Mouse (Mus musculus): ENCODE measurements around the gene Chst3. TPM values are rescaled to one million over a fixed set of nuclear protein-coding genes. Genes with fewer than 3 reads are reported as not detected.

Chst3 gene
- polyA plus RNA-seq, 1 experiment from 2014 or later, result 1.0 TPM

DNA sequence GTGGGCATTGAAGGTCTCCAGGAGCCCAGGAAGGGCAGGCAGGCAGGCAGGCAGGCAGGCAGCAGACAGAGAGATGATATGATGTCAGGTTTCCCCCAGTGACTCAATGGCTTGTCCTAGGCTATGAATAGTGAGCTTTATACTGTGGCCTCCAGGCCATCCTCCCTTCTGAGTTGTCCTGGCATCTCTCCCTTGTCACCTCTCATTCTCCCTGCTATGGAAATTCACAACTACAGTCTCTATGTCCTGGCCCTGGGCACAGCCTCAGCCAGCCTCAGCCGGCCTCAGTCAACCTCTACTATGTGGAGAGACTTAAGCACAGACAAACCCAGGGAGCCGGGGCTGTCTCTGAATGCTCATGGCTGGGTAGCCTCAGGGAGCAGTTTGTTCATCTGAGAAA, 8.6 kb downstream of the Chst3 start:
- H3K9me3 ChIP-seq (replicated peaks; ENCODE audit: control insufficient read depth, low read length, poor library complexity, severe bottlenecking), result no peaks in the 10 kb centered on the region
- no peak overlapping the region for H3K27ac ChIP-seq (ENCODE audit: low read length)
- no peak overlapping the region for H3K4me3 ChIP-seq (ENCODE audit: low read depth, low read length)
- ATAC-seq, result no peak
- peaks cover 9% of the 10 kb centered on the region; the same call in 1 of the 2 replicates for H3K4me1 ChIP-seq (ENCODE audit: control insufficient read depth, insufficient read depth, low read length)
- no peaks in the 10 kb centered on the region for H3K36me3 ChIP-seq (ENCODE audit: control insufficient read depth, insufficient read depth, low read length)
- 78% methylated on average over 2 of the region's 2 CpGs for WGBS
- H3K27me3 ChIP-seq (ENCODE audit: control insufficient read depth, insufficient read depth, low read depth, low read length), result no peaks in the 10 kb centered on the region
- no peak overlapping the region for H3K4me2 ChIP-seq (ENCODE audit: low read length)
- H3K9ac ChIP-seq (ENCODE audit: low read depth, low read length), result no peak overlapping the region

DNA sequence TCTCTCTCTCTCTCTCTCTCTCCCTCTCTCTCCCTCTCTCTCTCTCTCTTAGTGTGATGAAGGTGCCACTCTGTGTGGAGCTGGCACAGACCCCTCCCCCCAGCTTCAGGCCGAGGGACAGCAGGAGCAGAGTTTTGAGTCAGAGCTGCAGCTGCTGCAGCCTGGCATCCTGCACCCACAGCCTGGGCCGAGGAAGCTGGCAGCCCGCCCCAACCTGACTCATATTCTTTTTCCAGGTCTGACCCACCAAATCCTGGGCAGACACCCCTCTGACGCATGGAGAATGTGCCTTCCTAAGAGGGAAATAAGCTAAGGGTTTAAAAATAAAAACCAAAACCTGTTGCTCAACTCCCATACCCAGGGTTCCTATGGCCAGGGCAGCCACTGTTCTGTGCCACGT, 9.8 kb downstream of the Chst3 start:
- Histone ChIP-seq H3K9ac (ENCODE audit: low read depth, low read length) (no peak overlapping the region), H3K4me3 (ENCODE audit: low read depth, low read length) (no peak overlapping the region), H3K36me3 (ENCODE audit: control insufficient read depth, insufficient read depth, low read length) (no peaks in the 10 kb centered on the region), H3K4me2 (ENCODE audit: low read length) (no peak overlapping the region), H3K4me1 (ENCODE audit: control insufficient read depth, insufficient read depth, low read length) (peaks cover 9% of the 10 kb centered on the region; the same call in 1 of the 2 replicates), H3K27ac (ENCODE audit: low read length) (no peak overlapping the region), H3K27me3 (ENCODE audit: control insufficient read depth, insufficient read depth, low read depth, low read length) (no peaks in the 10 kb centered on the region), H3K9me3 (replicated peaks; ENCODE audit: control insufficient read depth, low read length, poor library complexity, severe bottlenecking) (no peaks in the 10 kb centered on the region)
- ATAC-seq, result no peak; the same call in 1 of the 2 replicates
- 49% methylated on average over 5 of the region's 5 CpGs for WGBS

- Histone ChIP-seq H3K9ac (ENCODE audit: low read depth, low read length) (no peak overlapping the region), H3K36me3 (ENCODE audit: control insufficient read depth, insufficient read depth, low read length) (no peaks in the 10 kb centered on the region), H3K27me3 (ENCODE audit: control insufficient read depth, insufficient read depth, low read depth, low read length) (no peaks in the 10 kb centered on the region), H3K27ac (ENCODE audit: low read length) (no peak overlapping the region), H3K4me2 (ENCODE audit: low read length) (no peak overlapping the region), H3K4me1 (ENCODE audit: control insufficient read depth, insufficient read depth, low read length) (peaks cover 7% of the 10 kb centered on the region; the same call in 1 of the 2 replicates), H3K4me3 (ENCODE audit: low read depth, low read length) (no peak overlapping the region), H3K9me3 (replicated peaks; ENCODE audit: control insufficient read depth, low read length, poor library complexity, severe bottlenecking) (no peaks in the 10 kb centered on the region)
- ATAC-seq, result no peak
- WGBS, result 71% methylated on average over 8 of the region's 8 CpGs
Observed at GRCm38 (mm10) chr10:60207166-60207705, 11.8 kb downstream of the Chst3 start.

DNA sequence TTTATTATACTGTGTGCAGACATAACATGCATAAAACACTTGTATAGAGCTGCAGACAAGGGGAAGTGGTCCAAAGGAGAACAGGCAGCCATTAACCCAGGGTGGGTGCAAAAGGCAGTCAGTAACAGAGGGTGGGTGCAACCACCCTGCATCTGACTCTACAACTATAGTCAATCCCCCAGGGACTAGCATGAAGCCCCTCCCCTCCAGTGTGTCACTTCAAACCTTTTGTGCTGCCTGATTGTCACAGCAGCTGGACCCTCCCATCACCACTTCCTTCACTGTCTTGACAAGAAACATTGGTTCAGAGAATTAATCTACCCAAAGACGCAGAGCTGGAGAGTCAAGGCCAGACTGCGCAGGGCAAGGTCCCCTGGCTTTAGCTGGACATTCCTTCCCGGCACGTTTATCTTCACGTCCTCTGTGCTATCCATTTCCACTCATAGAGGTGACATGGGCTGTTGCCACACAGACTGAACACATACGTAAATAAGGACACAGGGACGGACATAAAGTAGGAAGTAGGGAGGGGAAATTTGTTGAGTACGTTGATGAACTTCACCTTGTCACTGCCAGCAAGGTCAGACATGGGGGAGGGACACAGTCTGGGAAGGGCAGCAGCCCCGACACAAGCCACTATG, 13.3 kb downstream of the Chst3 start:
- no peak overlapping the region for H3K27ac ChIP-seq (ENCODE audit: low read length)
- no peak overlapping the region for H3K9ac ChIP-seq (ENCODE audit: low read depth, low read length)
- H3K36me3 ChIP-seq (ENCODE audit: control insufficient read depth, insufficient read depth, low read length), result no peaks in the 10 kb centered on the region
- ATAC-seq, result no peak
- H3K4me1 ChIP-seq (ENCODE audit: control insufficient read depth, insufficient read depth, low read length), result peaks cover 4% of the 10 kb centered on the region; the same call in 1 of the 2 replicates
- H3K4me2 ChIP-seq (ENCODE audit: low read length), result no peak overlapping the region
- WGBS, result 86% methylated on average over 9 of the region's 9 CpGs
- no peaks in the 10 kb centered on the region for H3K27me3 ChIP-seq (ENCODE audit: control insufficient read depth, insufficient read depth, low read depth, low read length)
- no peaks in the 10 kb centered on the region for H3K9me3 ChIP-seq (replicated peaks; ENCODE audit: control insufficient read depth, low read length, poor library complexity, severe bottlenecking)
- H3K4me3 ChIP-seq (ENCODE audit: low read depth, low read length), result no peak overlapping the region

- H3K27me3 ChIP-seq (ENCODE audit: control insufficient read depth, insufficient read depth, low read depth, low read length), result no peaks in the 10 kb centered on the region
- 14% methylated on average over 5 of the region's 5 CpGs for WGBS
- ATAC-seq, result peak; percentile 90
- H3K4me2 ChIP-seq (ENCODE audit: low read length), result no peak overlapping the region
- H3K4me3 ChIP-seq (ENCODE audit: low read depth, low read length), result no peak overlapping the region
- H3K9ac ChIP-seq (ENCODE audit: low read depth, low read length), result no peak overlapping the region
- H3K4me1 ChIP-seq (ENCODE audit: control insufficient read depth, insufficient read depth, low read length), result peaks cover 4% of the 10 kb centered on the region; the same call in 1 of the 2 replicates
- no peaks in the 10 kb centered on the region for H3K36me3 ChIP-seq (ENCODE audit: control insufficient read depth, insufficient read depth, low read length)
- H3K9me3 ChIP-seq (replicated peaks; ENCODE audit: control insufficient read depth, low read length, poor library complexity, severe bottlenecking), result no peaks in the 10 kb centered on the region
- peak overlapping the region; percentile 70 for H3K27ac ChIP-seq (ENCODE audit: low read length)
Observed at GRCm38 (mm10) chr10:60202785-60203184, 16.3 kb downstream of the Chst3 start.

- WGBS, result 78% methylated on average over 6 of the region's 6 CpGs
Observed at GRCm38 (mm10) chr10:60200996-60201395, 18.1 kb downstream of the Chst3 start.

GRCm38 (mm10) chr10:60199378-60199777, 19.7 kb downstream of the Chst3 start:
- H3K27me3 ChIP-seq (ENCODE audit: control insufficient read depth, insufficient read depth, low read depth, low read length), result no peaks in the 10 kb centered on the region
- H3K4me3 ChIP-seq (ENCODE audit: low read depth, low read length), result no peak overlapping the region
- ATAC-seq, result no peak
- no peak overlapping the region for H3K9ac ChIP-seq (ENCODE audit: low read depth, low read length)
- H3K4me2 ChIP-seq (ENCODE audit: low read length), result no peak overlapping the region
- WGBS, result 94% methylated on average over 6 of the region's 6 CpGs
- no peaks in the 10 kb centered on the region for H3K9me3 ChIP-seq (replicated peaks; ENCODE audit: control insufficient read depth, low read length, poor library complexity, severe bottlenecking)
- no peak overlapping the region for H3K27ac ChIP-seq (ENCODE audit: low read length)
- peaks cover 10% of the 10 kb centered on the region; the same call in 1 of the 2 replicates for H3K4me1 ChIP-seq (ENCODE audit: control insufficient read depth, insufficient read depth, low read length)
- no peaks in the 10 kb centered on the region for H3K36me3 ChIP-seq (ENCODE audit: control insufficient read depth, insufficient read depth, low read length)

More at GRCm38 (mm10) chr10:60200996-60201395, 18.1 kb downstream of the Chst3 start:
- Histone ChIP-seq H3K4me3 (ENCODE audit: low read depth, low read length) (no peak overlapping the region), H3K27me3 (ENCODE audit: control insufficient read depth, insufficient read depth, low read depth, low read length) (no peaks in the 10 kb centered on the region), H3K4me1 (ENCODE audit: control insufficient read depth, insufficient read depth, low read length) (peaks cover 4% of the 10 kb centered on the region; the same call in 1 of the 2 replicates), H3K27ac (ENCODE audit: low read length) (no peak overlapping the region), H3K36me3 (ENCODE audit: control insufficient read depth, insufficient read depth, low read length) (no peaks in the 10 kb centered on the region), H3K9ac (ENCODE audit: low read depth, low read length) (no peak overlapping the region), H3K9me3 (replicated peaks; ENCODE audit: control insufficient read depth, low read length, poor library complexity, severe bottlenecking) (no peaks in the 10 kb centered on the region), H3K4me2 (ENCODE audit: low read length) (no peak overlapping the region)
- no peak for ATAC-seq

DNA sequence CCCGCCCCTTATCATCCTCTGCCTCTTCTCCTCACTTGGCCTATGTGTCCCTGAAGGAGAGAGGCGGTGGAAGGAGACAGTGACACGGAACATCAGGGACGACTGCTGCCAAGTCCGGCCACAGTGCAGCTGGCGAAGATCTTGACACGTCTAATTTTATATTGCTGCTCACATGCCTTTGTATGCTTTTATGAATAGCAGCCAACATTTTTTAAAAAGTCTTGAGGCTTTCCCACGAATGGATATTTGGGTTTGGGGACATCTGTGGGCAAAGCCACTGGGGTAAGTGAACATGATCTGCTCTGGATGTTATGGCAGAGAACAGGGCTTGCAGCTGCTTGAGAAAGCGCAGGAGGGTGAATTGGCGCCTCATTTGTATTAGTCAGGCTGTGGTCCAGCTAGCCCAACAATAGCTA, 21.6 kb downstream of the Chst3 start:
- 78% methylated on average over 10 of the region's 10 CpGs for WGBS
- Histone ChIP-seq H3K27ac (ENCODE audit: low read length) (no peak overlapping the region), H3K9ac (ENCODE audit: low read depth, low read length) (no peak overlapping the region), H3K27me3 (ENCODE audit: control insufficient read depth, insufficient read depth, low read depth, low read length) (no peaks in the 10 kb centered on the region), H3K4me3 (ENCODE audit: low read depth, low read length) (no peak overlapping the region), H3K4me1 (ENCODE audit: control insufficient read depth, insufficient read depth, low read length) (peaks cover 19% of the 10 kb centered on the region; the same call in 1 of the 2 replicates), H3K9me3 (replicated peaks; ENCODE audit: control insufficient read depth, low read length, poor library complexity, severe bottlenecking) (no peaks in the 10 kb centered on the region), H3K4me2 (ENCODE audit: low read length) (no peak overlapping the region), H3K36me3 (ENCODE audit: control insufficient read depth, insufficient read depth, low read length) (no peaks in the 10 kb centered on the region)
- ATAC-seq, result no peak

DNA sequence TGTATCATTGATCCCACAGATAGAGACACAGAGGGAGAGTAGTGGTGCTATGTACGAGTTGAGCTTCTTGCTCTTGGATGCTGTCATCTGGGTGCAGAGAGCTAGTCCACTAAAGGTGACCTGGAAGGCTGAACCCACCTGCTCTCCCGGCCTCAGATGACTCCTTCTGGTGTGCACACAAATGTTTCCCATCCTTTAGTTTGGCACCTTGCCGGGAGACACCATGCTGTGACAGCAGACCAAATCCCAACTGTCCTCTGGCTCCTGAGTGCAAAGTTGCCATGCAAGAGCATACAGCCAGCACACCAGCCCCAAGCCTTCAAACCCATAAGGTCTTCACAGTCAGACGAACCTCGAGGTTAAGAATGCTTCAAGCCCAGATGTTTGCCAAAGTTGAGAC, 22.1 kb downstream of the Chst3 start:
- no peak for ATAC-seq
- no peaks in the 10 kb centered on the region for H3K36me3 ChIP-seq (ENCODE audit: control insufficient read depth, insufficient read depth, low read length)
- H3K4me3 ChIP-seq (ENCODE audit: low read depth, low read length), result no peak overlapping the region
- H3K4me2 ChIP-seq (ENCODE audit: low read length), result no peak overlapping the region
- no peaks in the 10 kb centered on the region for H3K9me3 ChIP-seq (replicated peaks; ENCODE audit: control insufficient read depth, low read length, poor library complexity, severe bottlenecking)
- no peak overlapping the region for H3K9ac ChIP-seq (ENCODE audit: low read depth, low read length)
- no peaks in the 10 kb centered on the region for H3K27me3 ChIP-seq (ENCODE audit: control insufficient read depth, insufficient read depth, low read depth, low read length)
- H3K27ac ChIP-seq (ENCODE audit: low read length), result no peak overlapping the region
- WGBS, result 85% methylated on average over 5 of the region's 5 CpGs
- H3K4me1 ChIP-seq (ENCODE audit: control insufficient read depth, insufficient read depth, low read length), result peaks cover 19% of the 10 kb centered on the region; the same call in 1 of the 2 replicates
